Mouse (Mus musculus): ENCODE data around the gene Eif3b. TPM values are rescaled to one million over a fixed set of nuclear protein-coding genes. Genes with fewer than 3 reads are reported as not detected.

The Eif3b gene
- polyA plus RNA-seq, 1 experiment = 331 TPM

GRCm38 (mm10) chr5:140388588-140389576, 30.2 kb upstream of the Eif3b start, which contains the start of gene Snx8:
Gene Snx8 (minus strand): TSS chr5:140389262.
- H3K27me3 ChIP-seq (ENCODE audit: control insufficient read depth, insufficient read depth, insufficient read length) = peaks cover 3% of the 10 kb centered on the region
- peaks cover 50% of the 10 kb centered on the region for H3K79me2 ChIP-seq (ENCODE audit: control insufficient read depth, insufficient read depth)
- TF ChIP-seq FOSL1 (IDR thresholded peaks at IDR 0.05; ENCODE audit: insufficient read depth, low read length, poor library complexity, severe bottlenecking) = no peak
- no peak for TF ChIP-seq MYOG (IDR thresholded peaks at IDR 0.05; ENCODE audit: control insufficient read depth, extremely low read depth, insufficient read length)
- no peak for TF ChIP-seq CTCF (IDR thresholded peaks at IDR 0.05; ENCODE audit: control insufficient read depth, insufficient read depth, insufficient read length)
- no peak for TF ChIP-seq CEBPB (IDR thresholded peaks at IDR 0.05; ENCODE audit: low read depth)
- peak; percentile 57 for TF ChIP-seq MAX (IDR thresholded peaks at IDR 0.05)
- peak; percentile 21 for TF ChIP-seq MYOD1 (IDR thresholded peaks at IDR 0.05; ENCODE audit: control insufficient read depth, insufficient read length, low read depth)
- TF ChIP-seq USF1 (IDR thresholded peaks at IDR 0.05; ENCODE audit: low read depth) = peak; percentile 81
- H3K4me3 ChIP-seq (ENCODE audit: insufficient read depth, poor library complexity, severe bottlenecking) = peak within 1 kb of the TSS; percentile 47
- peaks cover 34% of the 10 kb centered on the region for H3K79me3 ChIP-seq (ENCODE audit: low read depth)
- H3K36me3 ChIP-seq (ENCODE audit: control insufficient read depth, insufficient read depth) = peaks cover 4% of the 10 kb centered on the region
- peak within 1 kb of the TSS; percentile 56 for H3ac ChIP-seq (ENCODE audit: control insufficient read depth, insufficient read length, low read depth)

- peaks cover 4% of the 10 kb centered on the region for H3K36me3 ChIP-seq (ENCODE audit: control insufficient read depth, insufficient read depth)
- no peak for TF ChIP-seq FOSL1 (IDR thresholded peaks at IDR 0.05; ENCODE audit: insufficient read depth, low read length, poor library complexity, severe bottlenecking)
- TF ChIP-seq USF1 (IDR thresholded peaks at IDR 0.05; ENCODE audit: low read depth) = no peak
- no peak for TF ChIP-seq MYOD1 (IDR thresholded peaks at IDR 0.05; ENCODE audit: control insufficient read depth, insufficient read length, low read depth)
- TF ChIP-seq CEBPB (IDR thresholded peaks at IDR 0.05; ENCODE audit: low read depth) = no peak
- TF ChIP-seq MAX (IDR thresholded peaks at IDR 0.05) = no peak
- no peak for TF ChIP-seq MYOG (IDR thresholded peaks at IDR 0.05; ENCODE audit: control insufficient read depth, extremely low read depth, insufficient read length)
- TF ChIP-seq CTCF (IDR thresholded peaks at IDR 0.05; ENCODE audit: control insufficient read depth, insufficient read depth, insufficient read length) = no peak
- H3K4me3 ChIP-seq (ENCODE audit: insufficient read depth, poor library complexity, severe bottlenecking) = no peak overlapping the region
- peaks cover 34% of the 10 kb centered on the region for H3K79me3 ChIP-seq (ENCODE audit: low read depth)
- H3ac ChIP-seq (ENCODE audit: control insufficient read depth, insufficient read length, low read depth) = peak overlapping the region; percentile 28
- H3K27me3 ChIP-seq (ENCODE audit: control insufficient read depth, insufficient read depth, insufficient read length) = peaks cover 3% of the 10 kb centered on the region
- peaks cover 43% of the 10 kb centered on the region for H3K79me2 ChIP-seq (ENCODE audit: control insufficient read depth, insufficient read depth)
These were observed 29.5 kb upstream of the Eif3b start for GRCm38 (mm10) chr5:140389647-140390046.

- Histone ChIP-seq H3K4me3 (ENCODE audit: insufficient read depth, poor library complexity, severe bottlenecking) (no peak overlapping the region), H3K27me3 (ENCODE audit: control insufficient read depth, insufficient read depth, insufficient read length) (peaks cover 3% of the 10 kb centered on the region), H3K79me2 (ENCODE audit: control insufficient read depth, insufficient read depth) (peaks cover 25% of the 10 kb centered on the region), H3ac (ENCODE audit: control insufficient read depth, insufficient read length, low read depth) (no peak overlapping the region), H3K36me3 (ENCODE audit: control insufficient read depth, insufficient read depth) (no peaks in the 10 kb centered on the region), H3K79me3 (ENCODE audit: low read depth) (peaks cover 19% of the 10 kb centered on the region)
- TF ChIP-seq FOSL1 (IDR thresholded peaks at IDR 0.05; ENCODE audit: insufficient read depth, low read length, poor library complexity, severe bottlenecking) (no peak), CEBPB (IDR thresholded peaks at IDR 0.05; ENCODE audit: low read depth) (no peak), MYOG (IDR thresholded peaks at IDR 0.05; ENCODE audit: control insufficient read depth, extremely low read depth, insufficient read length) (no peak), MYOD1 (IDR thresholded peaks at IDR 0.05; ENCODE audit: control insufficient read depth, insufficient read length, low read depth) (no peak), USF1 (IDR thresholded peaks at IDR 0.05; ENCODE audit: low read depth) (no peak), MAX (IDR thresholded peaks at IDR 0.05) (no peak), CTCF (IDR thresholded peaks at IDR 0.05; ENCODE audit: control insufficient read depth, insufficient read depth, insufficient read length) (no peak)
These were observed 27.7 kb upstream of the Eif3b start for GRCm38 (mm10) chr5:140391435-140391834.

GRCm38 (mm10) chr5:140391981-140392380, 27.1 kb upstream of the Eif3b start:
- no peak overlapping the region for H3ac ChIP-seq (ENCODE audit: control insufficient read depth, insufficient read length, low read depth)
- no peak overlapping the region for H3K4me3 ChIP-seq (ENCODE audit: insufficient read depth, poor library complexity, severe bottlenecking)
- peaks cover 19% of the 10 kb centered on the region for H3K79me2 ChIP-seq (ENCODE audit: control insufficient read depth, insufficient read depth)
- H3K79me3 ChIP-seq (ENCODE audit: low read depth) = peaks cover 14% of the 10 kb centered on the region
- TF ChIP-seq MYOD1 (IDR thresholded peaks at IDR 0.05; ENCODE audit: control insufficient read depth, insufficient read length, low read depth) (no peak), CEBPB (IDR thresholded peaks at IDR 0.05; ENCODE audit: low read depth) (no peak), MAX (IDR thresholded peaks at IDR 0.05) (no peak), CTCF (IDR thresholded peaks at IDR 0.05; ENCODE audit: control insufficient read depth, insufficient read depth, insufficient read length) (no peak), USF1 (IDR thresholded peaks at IDR 0.05; ENCODE audit: low read depth) (no peak), FOSL1 (IDR thresholded peaks at IDR 0.05; ENCODE audit: insufficient read depth, low read length, poor library complexity, severe bottlenecking) (no peak), MYOG (IDR thresholded peaks at IDR 0.05; ENCODE audit: control insufficient read depth, extremely low read depth, insufficient read length) (no peak)
- peaks cover 3% of the 10 kb centered on the region for H3K27me3 ChIP-seq (ENCODE audit: control insufficient read depth, insufficient read depth, insufficient read length)
- no peaks in the 10 kb centered on the region for H3K36me3 ChIP-seq (ENCODE audit: control insufficient read depth, insufficient read depth)

- Histone ChIP-seq H3ac (ENCODE audit: control insufficient read depth, insufficient read length, low read depth) (no peak overlapping the region), H3K4me3 (ENCODE audit: insufficient read depth, poor library complexity, severe bottlenecking) (no peak overlapping the region), H3K79me2 (ENCODE audit: control insufficient read depth, insufficient read depth) (peaks cover 12% of the 10 kb centered on the region), H3K36me3 (ENCODE audit: control insufficient read depth, insufficient read depth) (no peaks in the 10 kb centered on the region), H3K79me3 (ENCODE audit: low read depth) (peaks cover 7% of the 10 kb centered on the region), H3K27me3 (ENCODE audit: control insufficient read depth, insufficient read depth, insufficient read length) (peaks cover 3% of the 10 kb centered on the region)
- TF ChIP-seq MYOD1 (IDR thresholded peaks at IDR 0.05; ENCODE audit: control insufficient read depth, insufficient read length, low read depth) (no peak), FOSL1 (IDR thresholded peaks at IDR 0.05; ENCODE audit: insufficient read depth, low read length, poor library complexity, severe bottlenecking) (no peak), CEBPB (IDR thresholded peaks at IDR 0.05; ENCODE audit: low read depth) (no peak), CTCF (IDR thresholded peaks at IDR 0.05; ENCODE audit: control insufficient read depth, insufficient read depth, insufficient read length) (no peak), MYOG (IDR thresholded peaks at IDR 0.05; ENCODE audit: control insufficient read depth, extremely low read depth, insufficient read length) (no peak), USF1 (IDR thresholded peaks at IDR 0.05; ENCODE audit: low read depth) (no peak), MAX (IDR thresholded peaks at IDR 0.05) (no peak)
These were observed 26.4 kb upstream of the Eif3b start for GRCm38 (mm10) chr5:140392701-140393100.
